Mouse (Mus musculus) liver, postnatal 0 days (tissue): ENCODE results near the gene Wsb1.

Source experiments
- CTCF ChIP-seq: sonication (generic); IDR thresholded peaks from 2 replicates; pipeline ENCODE4 v1.5.1; 2016; ENCODE audit warnings: antibody characterized with exemption, low read depth
- EP300 ChIP-seq: IDR thresholded peaks from 2 replicates; pipeline ENCODE4 v1.6.1; 2016; ENCODE audit warnings: antibody characterized with exemption, low read depth, mild to moderate bottlenecking

GRCm38 (mm10) chr11:79230251-79230570 is 24.3 kb downstream of the Wsb1 start:
- no peak for TF ChIP-seq CTCF
- TF ChIP-seq EP300, result no peak
